Mouse (Mus musculus) bone marrow, adult 2 months (tissue): ENCODE results near the gene Hadhb.

Experiments
- CTCF ChIP-seq: fragments of 200-500 bp; IDR thresholded peaks from 2 replicates; pipeline ENCODE4 v1.5.1; 2011; ENCODE audit warnings: low read length, control low read depth; ENCODE audit not compliant: control insufficient read depth, insufficient read depth
- POLR2A ChIP-seq: fragments of 200-500 bp; IDR thresholded peaks from 2 replicates; pipeline ENCODE4 v1.6.1; 2011; ENCODE audit warnings: low read depth, mild to moderate bottlenecking, control low read depth, low read length, borderline replicate concordance; ENCODE audit not compliant: control insufficient read depth

DNA sequence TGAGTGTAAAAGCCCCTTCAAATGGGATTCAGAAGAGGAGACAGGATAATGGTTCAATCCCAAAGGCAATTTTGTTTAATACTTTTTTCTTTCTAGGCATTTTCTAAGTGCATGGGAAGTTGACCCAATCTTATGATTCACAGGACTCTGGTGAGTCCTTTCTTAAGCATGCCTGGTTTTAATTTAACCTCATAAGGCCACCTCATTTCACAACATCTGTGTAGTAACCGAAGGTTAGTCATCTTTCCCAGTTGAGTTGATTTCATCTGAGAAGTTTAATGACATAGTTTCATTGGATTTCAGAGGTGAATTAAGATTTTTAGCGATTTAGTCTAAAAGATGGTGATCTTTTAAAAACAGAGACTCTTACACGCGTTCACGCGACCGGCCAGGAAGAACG is 67.6 kb downstream of the Hadhb start:
- no peak for TF ChIP-seq POLR2A
- no peak for TF ChIP-seq CTCF
